Mouse (Mus musculus) lung, postnatal 36 days (tissue): ENCODE data around the gene Fibcd1.

Source experiments
- DNase-seq: peaks from one replicate; pipeline ENCODE4 v3.0.0; 2022; ENCODE audit warnings: mixed read lengths

The Fibcd1 gene

GRCm38 (mm10) chr2:31810444-31810843, 35.4 kb downstream of the Fibcd1 start, which contains the start of gene Qrfp:
Qrfp (minus strand) TSS chr2:31810580.
- no peak for DNase-seq

- no peak for DNase-seq
Observed at GRCm38 (mm10) chr2:31809358-31809740, 36.5 kb downstream of the Fibcd1 start.

GRCm38 (mm10) chr2:31808410-31809357, 37.1 kb downstream of the Fibcd1 start:
- DNase-seq: no peak

- no peak for DNase-seq
Observed at GRCm38 (mm10) chr2:31806639-31807382, 39.0 kb downstream of the Fibcd1 start.

- DNase-seq: peak; percentile 48
Observed at GRCm38 (mm10) chr2:31803480-31803879, 42.3 kb downstream of the Fibcd1 start.

GRCm38 (mm10) chr2:31802811-31803210, 43.0 kb downstream of the Fibcd1 start:
- no peak for DNase-seq

GRCm38 (mm10) chr2:31801416-31801815, 44.4 kb downstream of the Fibcd1 start:
- DNase-seq: no peak

GRCm38 (mm10) chr2:31796943-31797342, 48.9 kb downstream of the Fibcd1 start:
- DNase-seq: peak; percentile 54

GRCm38 (mm10) chr2:31792611-31793010, 53.2 kb downstream of the Fibcd1 start:
- DNase-seq: no peak

GRCm38 (mm10) chr2:31791260-31791659, 54.5 kb downstream of the Fibcd1 start:
- DNase-seq: no peak

- no peak for DNase-seq
Observed at GRCm38 (mm10) chr2:31790728-31791251, 55.0 kb downstream of the Fibcd1 start.

- DNase-seq: no peak
Observed at GRCm38 (mm10) chr2:31789215-31789614, 56.6 kb downstream of the Fibcd1 start.

- no peak for DNase-seq
Observed at GRCm38 (mm10) chr2:31788227-31788626, 57.6 kb downstream of the Fibcd1 start.

- peak; percentile 83 for DNase-seq
Observed at GRCm38 (mm10) chr2:31787029-31787428, 58.8 kb downstream of the Fibcd1 start.

GRCm38 (mm10) chr2:31785074-31785473, 60.7 kb downstream of the Fibcd1 start:
- peak; percentile 95 for DNase-seq

- no peak for DNase-seq
Observed at GRCm38 (mm10) chr2:31782958-31783602, 62.7 kb downstream of the Fibcd1 start.

- DNase-seq: no peak
Observed at GRCm38 (mm10) chr2:31779258-31779657, 66.5 kb downstream of the Fibcd1 start.

- no peak for DNase-seq
Observed at GRCm38 (mm10) chr2:31776479-31776878, 69.3 kb downstream of the Fibcd1 start.

GRCm38 (mm10) chr2:31770781-31771441, 74.9 kb downstream of the Fibcd1 start:
- DNase-seq: peak; percentile 90

GRCm38 (mm10) chr2:31769631-31770111, 76.1 kb downstream of the Fibcd1 start:
- peak; percentile 82 for DNase-seq

- no peak for DNase-seq
Observed at GRCm38 (mm10) chr2:31769115-31769514, 76.7 kb downstream of the Fibcd1 start.

- DNase-seq: peak; percentile 63
Observed at GRCm38 (mm10) chr2:31767815-31768214, 78.0 kb downstream of the Fibcd1 start.
